Mouse (Mus musculus) activated CD4-positive, CD25-positive, alpha-beta regulatory T cell, adult 9 weeks (primary cell): ENCODE measurements around the gene Phf20. TPM values are rescaled to one million over a fixed set of nuclear protein-coding genes. Genes with fewer than 3 reads are reported as not detected.

Experiments
- polyA plus RNA-seq: library from polyadenylated mRNA; unstranded; fragments of 100-300 nt; shearing (Covaris generic); gene quantifications from one replicate; pipeline ENCODE4 v1.2.1, GENCODE M21; 2017

The Phf20 gene
- 62.1 TPM for polyA plus RNA-seq

DNA sequence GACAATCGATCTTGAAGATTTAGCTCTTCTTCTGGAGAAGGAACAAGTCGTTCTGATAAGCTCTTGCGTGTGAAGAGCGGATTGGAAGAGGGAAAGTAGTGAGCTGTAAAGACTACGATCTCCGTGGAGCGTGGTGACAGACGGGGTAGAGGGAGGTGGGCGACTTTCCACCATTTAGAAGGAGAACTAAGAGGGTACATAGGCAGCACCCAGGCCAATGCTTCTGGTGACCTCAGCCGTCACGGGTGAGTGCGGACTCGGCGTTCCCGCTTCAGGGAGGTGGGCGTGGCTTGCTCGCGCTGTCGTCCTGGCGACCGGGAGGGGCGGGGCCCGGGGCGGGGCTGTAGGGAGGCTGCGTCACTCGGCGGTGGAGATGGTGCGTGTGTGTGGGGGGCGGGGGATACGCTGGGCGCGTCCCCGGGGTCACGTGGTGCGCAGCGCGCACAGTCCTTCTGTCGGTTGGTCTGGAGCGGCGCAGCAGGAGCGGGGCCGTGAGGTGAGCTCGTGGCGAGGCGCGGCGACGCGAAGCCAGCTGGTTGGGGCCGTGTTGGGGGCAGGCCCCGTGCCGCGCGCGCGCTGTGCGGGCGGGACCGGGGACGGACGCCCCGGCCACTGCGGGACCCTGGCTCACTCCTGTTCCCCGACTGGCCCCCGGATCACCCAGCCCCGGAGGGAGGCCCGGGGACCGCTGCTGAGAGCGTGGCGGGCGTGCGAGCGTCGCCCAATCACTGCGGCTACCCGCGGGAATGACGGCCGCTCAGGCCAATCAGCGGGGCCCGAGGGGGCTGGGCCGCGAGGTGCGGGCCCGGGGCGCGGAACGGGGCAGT is at the start of gene Phf20:
Phf20 (plus strand) TSS at position 165 of the 827 bp plus-strand sequence.

DNA sequence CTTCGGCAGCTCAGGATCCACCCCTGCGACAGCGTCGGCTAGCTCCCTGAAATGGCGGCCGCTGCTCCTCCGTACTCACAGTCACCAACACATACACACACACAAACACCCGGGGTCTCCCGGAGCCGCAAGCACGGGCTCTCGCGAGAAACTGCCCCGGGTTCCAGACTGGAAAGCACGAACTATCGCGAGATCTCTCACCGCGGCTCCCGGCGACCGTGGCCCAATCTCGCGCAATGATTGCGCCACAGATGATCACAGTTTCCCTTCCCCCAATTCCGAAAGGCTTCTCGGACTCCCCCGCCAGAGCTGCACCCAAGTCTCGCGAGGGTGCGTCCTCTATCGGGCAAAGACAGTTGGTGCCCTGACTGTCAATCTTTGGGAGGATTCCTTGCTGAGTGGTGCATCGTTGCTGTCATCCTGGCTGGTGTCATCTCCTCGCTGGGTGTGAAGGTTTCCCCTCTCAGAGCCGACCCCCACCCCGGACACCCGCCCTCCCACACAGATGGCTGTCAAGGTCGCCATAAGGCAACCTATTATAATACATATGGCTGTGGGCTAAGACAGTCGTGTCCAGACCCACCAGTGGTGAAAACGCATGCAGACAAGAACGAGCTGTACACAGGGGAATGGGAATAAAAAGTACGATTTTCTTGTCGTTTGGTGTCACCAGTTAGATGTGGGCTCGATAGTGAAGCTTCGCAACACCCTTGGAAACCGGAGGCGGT is 16.0 kb upstream of the Phf20 start, which contains the start of gene Rbm39:
Rbm39 (minus strand) TSS at position 145 of the 728 bp plus-strand sequence.

DNA sequence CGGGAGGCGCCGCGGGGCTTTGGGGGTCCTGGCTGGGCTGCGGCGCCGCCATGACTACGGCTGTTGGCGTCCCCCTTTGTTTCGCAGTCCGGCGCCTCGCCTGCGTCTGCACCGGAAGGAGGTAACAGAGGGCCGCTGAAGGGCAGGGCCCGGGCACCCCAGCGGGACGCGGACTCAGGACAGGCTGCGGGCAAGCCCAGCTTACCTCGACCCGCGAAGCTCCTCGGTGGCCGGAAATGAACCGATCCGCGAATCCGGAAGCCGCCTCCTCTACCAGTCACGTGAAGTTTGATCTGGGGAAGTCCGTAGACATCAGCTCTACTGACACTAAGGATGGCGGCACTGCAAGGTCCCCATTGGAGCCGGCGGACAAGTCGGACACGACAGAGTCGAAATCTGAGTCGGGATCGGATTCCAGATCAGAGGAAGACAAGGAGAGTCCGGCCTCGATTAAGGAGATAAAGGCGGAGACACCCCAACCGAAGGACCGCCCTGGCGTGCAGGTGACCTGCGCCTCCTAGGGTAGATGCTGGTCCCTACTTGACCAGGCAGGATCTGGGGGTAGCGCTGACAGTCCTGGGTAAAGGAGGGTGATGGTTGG is 116.1 kb downstream of the Phf20 start, which contains the start of the genes Cnbd2 and Scand1:
Cnbd2 (plus strand) TSS at position 3 of the 601 bp plus-strand sequence.
Scand1 (minus strand) TSS at position 408 of the 601 bp plus-strand sequence.

Other genes starting within 250 kb of the Phf20 start
- gene Cep250, start 240.0 kb upstream of the Phf20 start, polyA plus RNA-seq: 71.5 TPM
- 1.1 TPM for gene 6430550D23Rik, start 188.5 kb upstream of the Phf20 start, polyA plus RNA-seq
- gene Ergic3, start 188.4 kb upstream of the Phf20 start, polyA plus RNA-seq: 166 TPM
- gene Fer1l4, start 143.5 kb upstream of the Phf20 start, polyA plus RNA-seq: not detected
- 0.37 TPM for gene Spag4, start 131.3 kb upstream of the Phf20 start, polyA plus RNA-seq
- 90.1 TPM for gene Cpne1, start 84.5 kb upstream of the Phf20 start, polyA plus RNA-seq
- 57.0 TPM for gene Rbm12, start 84.5 kb upstream of the Phf20 start, polyA plus RNA-seq
- 28.8 TPM for gene Gm28036, start 69.4 kb upstream of the Phf20 start, polyA plus RNA-seq
- 200 TPM for gene Romo1, start 52.4 kb upstream of the Phf20 start, polyA plus RNA-seq
- 65.0 TPM for gene Nfs1, start 52.3 kb upstream of the Phf20 start, polyA plus RNA-seq
- 1,028 TPM for gene Rbm39, start 16.2 kb upstream of the Phf20 start, polyA plus RNA-seq
- gene Cnbd2, start 115.8 kb downstream of the Phf20 start, polyA plus RNA-seq: 5.1 TPM
- 13.4 TPM for gene Scand1, start 116.2 kb downstream of the Phf20 start, polyA plus RNA-seq
- gene Epb41l1, start 224.4 kb downstream of the Phf20 start, polyA plus RNA-seq: 0.23 TPM